Mouse (Mus musculus): ENCODE measurements around the gene Slc36a4.

Gene Slc36a4

DNA sequence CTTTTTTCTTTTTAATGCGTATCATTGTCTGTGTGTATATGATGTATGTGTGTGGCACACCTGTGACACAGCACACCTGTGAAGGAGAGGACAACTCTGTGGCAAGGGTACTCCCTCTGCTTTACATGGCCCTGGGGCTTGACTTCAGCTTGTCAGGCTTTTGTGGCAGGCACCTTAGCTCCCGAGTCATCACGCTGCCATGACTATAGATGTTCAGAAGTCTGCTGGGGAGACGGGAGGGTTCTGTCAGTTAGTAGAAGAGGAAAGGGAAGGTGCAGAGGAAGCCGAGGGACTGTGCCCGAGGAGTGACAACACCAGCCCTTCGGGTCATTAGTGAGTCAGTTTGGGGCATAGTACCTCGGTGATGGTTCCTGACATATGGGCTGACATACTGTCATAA is 13.0 kb downstream of the Slc36a4 start:
- DNase-seq (ENCODE audit: low spot score) = no peak

DNA sequence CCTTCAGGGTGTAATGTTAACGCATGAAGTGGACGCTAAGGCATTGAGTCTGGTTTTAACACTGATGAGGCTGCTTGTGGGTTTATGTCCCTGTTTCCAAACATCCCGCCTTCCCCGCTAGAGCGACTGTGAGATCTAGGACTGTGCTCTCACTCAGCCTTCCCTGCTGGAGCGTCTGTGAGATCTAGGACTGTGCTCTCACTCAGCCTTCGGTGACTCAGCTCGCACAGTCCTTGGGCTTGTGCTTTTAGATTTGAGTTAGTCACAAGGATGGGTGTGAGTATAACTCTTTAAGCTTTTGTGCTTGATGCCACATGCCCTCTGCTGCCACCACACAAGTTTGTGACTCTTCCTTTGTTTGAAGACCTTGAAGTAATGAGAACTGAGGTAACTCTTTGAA is 17.6 kb downstream of the Slc36a4 start:
- no peak for DNase-seq (ENCODE audit: low spot score)

DNA sequence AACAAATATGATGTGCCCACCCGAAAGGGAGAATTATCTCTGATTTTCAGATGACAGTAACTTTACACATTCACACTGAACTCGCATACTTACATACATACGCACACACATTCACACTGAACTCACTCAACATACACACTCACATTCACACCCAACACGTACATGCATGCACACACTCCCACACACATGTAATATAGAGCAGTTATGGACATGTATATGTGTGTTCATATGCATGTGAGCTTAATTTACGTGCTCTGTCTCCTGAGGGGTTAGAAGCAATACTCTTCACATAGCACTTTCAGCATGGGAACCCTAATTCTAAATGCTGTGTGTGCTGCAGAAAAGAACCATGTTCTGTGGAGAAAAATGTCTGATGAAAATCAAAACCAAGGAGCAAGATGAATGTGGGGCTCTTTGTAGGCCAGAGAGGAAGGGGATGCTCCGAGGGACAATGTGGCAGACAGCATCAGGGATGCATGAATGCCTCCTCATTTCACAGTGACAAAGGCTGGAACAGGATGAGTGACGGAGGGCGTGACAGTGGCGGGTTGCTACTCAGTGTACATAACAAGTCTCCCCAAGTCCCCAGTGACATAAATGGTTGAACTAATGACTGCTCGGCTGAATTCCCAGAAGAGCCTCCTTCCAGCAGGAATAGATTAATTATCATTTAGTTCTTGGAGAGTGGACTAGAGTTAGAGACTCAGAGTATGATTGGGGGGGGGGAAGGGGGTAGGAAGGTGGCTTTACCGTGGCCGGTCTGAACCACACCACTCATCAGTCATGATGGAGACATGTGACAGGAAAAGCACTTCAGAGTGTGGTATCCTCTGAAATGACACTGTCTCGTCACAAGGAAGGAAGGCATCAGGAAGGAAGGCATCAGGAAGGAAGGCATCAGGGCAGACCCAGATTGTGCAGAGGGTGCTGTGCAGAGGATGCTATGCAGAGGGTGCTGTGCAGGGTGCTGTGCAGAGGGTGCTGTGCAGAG is 22.5 kb downstream of the Slc36a4 start:
- no peak for DNase-seq (ENCODE audit: low spot score)

DNA sequence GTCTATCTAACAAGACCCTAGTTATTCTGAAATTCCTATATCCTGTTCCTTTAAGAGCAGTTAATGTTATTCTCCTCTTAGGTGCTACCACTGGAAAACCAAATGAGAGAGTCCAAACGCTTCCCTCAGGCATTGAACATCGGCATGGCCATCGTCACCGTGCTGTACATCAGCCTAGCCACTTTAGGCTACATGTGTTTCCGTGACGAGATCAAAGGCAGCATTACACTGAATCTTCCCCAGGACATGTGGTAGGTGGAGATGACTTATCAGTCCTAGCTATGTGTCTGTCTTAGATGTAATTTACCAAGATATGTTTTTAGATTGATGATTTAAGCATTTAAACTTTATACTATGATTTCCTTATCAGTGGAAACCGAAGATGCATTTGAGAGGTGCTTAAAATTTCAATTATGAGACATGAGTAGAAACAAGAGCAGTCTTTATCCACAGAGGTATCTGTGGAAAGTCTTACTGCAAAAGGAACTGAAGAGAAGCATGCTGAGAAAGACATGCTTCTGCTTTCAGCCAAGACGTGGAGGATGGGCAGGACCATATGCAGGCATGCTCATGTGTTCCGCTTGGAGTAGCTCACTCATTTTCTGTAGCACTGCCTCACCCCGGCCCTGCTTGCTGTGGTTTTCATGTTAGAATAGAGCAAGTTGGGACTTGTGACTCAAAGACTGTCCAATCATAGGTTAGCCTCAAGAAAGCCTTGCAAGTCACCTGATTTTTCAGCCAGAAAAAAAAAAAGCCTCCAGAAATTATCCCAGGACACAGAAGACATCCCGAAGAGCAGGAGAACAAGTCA is 24.7 kb downstream of the Slc36a4 start:
- no peak for DNase-seq (ENCODE audit: low spot score)

DNA sequence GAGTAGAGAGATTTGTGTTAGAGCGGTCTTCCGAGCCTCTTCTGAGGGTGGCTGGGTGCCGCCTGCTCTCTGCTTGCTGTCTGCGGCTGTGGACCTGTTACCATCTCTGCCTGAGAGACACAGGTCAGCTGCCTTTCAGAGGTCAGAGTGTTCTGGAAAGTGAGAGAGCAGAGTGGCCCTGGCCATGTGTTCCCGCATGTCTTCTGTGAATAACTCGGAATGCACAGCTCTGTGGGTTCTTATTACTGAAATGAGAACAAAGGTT is 25.3 kb downstream of the Slc36a4 start:
- no peak for DNase-seq (ENCODE audit: low spot score)

DNA sequence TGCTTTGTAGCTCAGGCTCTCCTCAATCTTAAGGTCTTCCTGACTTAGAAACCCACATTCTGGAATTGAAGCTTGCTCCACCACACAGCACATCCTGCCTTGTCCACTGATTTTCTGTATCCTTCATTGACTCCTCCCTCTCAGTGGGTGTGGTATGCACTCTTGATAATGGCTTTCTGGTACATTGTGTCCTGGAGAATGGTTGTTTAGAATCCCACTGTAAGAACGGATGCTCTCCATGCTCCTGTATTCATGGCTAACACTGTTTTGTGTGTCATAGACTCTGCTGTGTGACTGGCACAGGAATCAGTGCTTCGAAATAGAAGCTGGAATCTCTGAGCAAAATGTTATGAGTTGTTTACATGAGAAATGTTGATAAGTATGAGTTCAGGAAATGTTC is 28.0 kb downstream of the Slc36a4 start:
- DNase-seq (ENCODE audit: low spot score) = no peak

DNA sequence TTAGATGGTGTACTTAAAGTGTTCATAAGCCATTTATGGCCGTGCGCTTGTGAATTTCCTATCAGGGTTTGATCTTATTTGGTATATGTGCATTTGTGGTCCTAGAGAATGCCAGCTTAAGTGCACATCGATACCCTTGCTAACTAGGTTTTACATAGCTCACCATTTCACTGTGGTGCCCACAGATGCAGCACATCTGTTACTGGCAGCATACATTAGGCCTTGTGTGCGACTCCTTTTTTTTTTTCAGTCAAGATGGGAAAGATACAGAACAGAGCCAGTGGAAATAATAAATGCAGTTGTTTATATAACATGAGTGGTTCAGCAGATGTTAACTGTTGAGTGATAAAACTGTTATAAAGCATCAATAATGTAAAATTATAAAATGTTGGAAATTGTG is 31.9 kb downstream of the Slc36a4 start:
- no peak for DNase-seq (ENCODE audit: low spot score)

DNA sequence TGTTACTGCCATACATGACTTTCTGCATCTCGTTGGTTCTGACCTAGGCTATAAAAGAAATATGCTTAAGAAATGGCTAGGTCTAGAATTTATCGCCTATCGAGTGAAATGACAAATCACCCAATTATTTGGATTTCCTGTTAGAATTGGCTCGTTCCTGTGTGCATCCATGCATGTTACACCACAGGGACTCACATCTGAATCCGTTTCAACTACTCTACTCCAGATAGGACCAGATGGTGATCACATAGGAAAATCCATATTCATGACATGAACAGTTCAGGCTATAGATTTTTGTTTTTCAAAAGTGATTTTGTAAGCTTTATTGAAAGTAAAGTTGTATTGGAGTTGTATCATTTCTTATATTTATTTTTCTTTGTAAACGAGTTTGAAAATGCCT is 32.4 kb downstream of the Slc36a4 start:
- no peak for DNase-seq (ENCODE audit: low spot score)

DNA sequence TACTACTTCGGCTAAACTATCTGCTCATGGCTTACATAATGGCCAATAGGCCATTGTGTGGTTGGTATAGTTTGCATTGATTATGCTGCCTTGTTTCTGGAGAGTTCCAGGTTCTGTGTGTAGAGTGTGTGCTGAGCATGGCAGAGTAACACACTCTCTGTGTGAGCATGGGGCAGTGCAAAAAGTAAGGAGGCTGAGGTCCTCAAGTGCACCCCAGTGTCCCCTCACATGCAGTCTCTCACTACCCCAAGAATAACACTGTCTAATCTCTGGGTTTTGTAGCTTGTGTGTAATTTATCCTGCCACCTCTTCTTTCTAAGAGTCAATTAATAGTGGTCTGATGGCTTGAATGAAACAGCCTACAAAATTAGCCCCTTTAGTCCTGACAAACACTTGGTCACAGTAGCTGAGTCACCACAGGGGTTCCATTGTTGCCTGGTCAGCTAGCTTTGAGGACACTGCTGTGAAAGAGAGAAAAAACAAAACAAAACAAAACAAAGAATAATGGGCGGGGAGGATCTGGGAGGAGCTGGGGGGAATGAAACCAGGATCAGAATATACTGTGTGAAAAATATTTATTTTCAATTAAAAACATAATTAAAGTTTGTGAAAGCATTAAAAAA is 36.6 kb downstream of the Slc36a4 start:
- no peak for DNase-seq (ENCODE audit: low spot score)

DNA sequence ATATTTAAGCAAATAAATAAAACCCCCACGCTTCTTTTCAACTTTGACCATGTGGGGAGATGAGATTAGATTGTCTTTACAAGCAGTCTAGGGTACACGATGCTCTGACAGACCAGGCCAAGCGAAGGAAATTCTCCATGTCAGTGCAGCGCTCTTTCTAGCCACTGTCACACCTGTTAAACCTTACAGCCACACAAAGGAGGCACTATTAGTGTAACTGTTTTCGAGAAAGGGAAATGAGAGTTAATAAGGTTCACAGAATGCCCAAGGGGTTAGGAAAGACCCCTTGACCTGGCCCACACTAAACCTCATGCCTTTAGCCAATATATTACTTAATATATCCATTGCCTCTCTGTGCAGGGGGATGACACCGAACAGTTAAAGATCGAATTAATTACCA is 37.1 kb downstream of the Slc36a4 start:
- no peak for DNase-seq (ENCODE audit: low spot score)

DNA sequence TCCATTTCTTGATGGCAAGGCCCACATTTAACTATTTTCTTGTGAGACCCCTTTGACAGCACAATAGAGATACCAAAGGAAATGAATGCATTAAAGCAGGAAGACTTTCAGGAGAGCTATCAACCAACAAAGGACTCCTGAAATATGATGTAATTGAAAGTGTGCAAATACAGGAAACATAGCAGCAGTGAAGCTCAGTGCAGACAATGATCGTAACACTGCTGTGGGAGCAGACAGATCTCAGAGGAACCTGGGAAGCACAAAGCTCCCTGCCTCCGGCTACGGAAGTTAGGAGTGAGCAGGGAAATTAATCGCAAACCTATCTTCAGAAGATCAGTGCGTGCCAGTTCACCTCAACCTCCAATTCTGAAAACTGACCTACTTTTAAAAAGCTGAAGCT is 38.8 kb downstream of the Slc36a4 start:
- DNase-seq (ENCODE audit: low spot score) = no peak

DNA sequence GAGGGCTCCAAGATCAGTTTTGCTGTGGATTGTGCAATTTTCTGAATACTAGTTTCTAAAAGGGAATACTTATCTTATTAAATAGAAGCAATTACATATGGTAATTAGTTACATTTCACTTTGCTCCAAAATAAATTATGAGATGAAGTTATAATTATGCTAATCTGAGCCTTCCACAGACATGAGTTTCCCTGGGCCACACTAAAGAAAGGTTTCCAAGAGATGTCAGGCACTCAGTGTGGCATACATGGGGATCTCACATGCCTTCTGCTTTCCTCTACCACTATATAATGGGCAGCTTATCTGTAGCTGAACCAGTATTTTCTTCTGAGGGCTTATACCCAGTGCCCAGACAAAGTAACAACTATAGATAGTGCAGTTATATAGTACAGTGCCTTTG is 49.8 kb downstream of the Slc36a4 start:
- no peak for DNase-seq (ENCODE audit: low spot score)

DNA sequence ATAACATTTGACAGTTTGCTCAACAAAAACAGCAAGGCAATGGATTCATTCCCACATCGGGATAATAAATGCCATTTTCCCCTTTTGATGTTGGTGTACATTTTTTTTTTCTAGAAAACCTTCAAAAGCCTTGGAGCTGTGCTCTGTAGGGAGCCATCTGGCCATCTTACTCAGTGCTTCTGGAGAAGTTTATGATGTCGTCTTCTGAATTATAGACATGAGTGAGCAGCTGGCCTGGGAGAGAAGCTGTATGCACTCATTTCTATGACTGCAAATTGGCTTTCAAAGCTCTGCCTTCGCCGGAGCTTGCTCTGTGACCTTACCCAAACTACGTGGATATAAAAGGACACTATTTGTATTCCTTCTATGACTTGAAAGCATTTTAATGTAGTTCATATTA is 56.8 kb downstream of the Slc36a4 start:
- no peak for DNase-seq (ENCODE audit: low spot score)

DNA sequence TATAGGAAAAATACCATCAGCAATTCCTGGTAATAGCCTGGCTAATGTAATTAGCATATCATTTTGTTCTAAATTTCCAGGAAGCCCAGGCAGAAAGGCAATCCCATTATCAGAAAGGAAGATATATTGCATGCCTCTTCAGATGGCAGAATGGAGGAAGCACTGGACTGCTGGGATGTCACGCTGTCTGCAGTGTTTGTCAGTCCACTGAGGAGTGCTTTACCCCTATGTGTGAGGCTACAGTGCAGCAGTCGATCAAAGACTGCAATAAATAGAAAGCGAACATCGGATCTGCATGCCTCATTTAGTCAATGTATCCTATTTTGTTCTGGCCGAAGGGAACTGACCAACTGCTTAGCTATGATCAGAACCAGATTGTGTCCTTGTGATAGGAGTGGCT is 57.3 kb downstream of the Slc36a4 start:
- DNase-seq (ENCODE audit: low spot score) = no peak

DNA sequence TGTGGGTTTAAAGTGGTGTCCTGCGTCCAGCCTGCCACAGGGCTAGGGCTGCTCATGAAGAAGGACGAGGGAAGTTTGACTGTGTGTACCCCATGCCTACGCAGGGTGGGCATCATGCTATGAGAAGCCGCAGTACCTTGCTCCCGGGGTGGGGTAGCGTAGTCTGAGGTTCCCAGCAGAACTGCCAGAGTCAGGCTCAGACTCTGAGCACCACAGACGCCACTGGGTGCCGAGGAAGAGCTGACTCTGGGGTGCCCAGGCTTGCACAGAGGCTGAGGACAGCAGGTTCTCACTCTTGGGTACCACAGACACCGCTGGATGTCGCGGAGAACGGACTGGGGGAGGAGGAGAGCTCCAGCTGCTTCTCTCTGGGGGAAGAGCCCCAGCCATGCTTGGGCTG is 63.2 kb downstream of the Slc36a4 start:
- no peak for DNase-seq (ENCODE audit: low spot score)

DNA sequence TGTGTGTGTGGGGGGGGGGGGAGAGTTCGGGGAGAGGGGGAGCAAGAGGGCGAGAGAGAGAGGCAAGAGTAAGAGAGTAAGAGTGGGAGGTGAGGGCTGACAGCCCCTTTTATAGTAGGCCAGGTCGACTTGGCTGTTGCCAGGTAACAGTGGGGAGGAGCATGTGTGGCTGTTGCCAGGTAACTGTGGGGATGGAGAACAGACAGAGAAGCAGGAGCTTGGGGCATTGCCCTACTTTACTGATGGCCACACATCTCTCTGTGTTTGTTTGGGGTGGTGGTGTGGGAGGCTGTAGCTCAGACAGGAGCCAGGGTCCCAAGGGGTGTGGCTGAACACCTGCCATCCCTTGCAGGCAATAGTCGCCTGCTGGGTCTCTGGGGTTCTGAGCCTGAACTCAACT is 63.9 kb downstream of the Slc36a4 start:
- no peak for DNase-seq (ENCODE audit: low spot score)

DNA sequence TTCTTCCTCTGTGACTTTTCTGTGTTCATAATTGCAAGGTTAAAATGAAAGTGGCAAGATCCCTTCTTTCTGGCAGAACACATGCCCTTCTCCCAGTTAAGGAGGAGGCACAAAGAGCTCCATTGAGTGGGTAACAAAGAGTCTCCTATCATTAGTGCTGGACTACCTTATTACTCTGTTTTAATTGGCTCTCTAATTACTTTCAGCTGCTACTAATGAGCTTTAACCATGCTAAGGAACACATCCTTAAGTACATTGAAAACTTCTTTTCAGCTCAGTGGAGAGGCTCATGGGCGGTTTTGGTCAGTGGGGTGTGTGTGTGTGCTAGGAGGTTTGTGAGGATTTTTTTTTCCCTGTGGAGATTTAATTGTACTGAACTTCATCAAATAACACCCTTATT is 65.4 kb downstream of the Slc36a4 start:
- no peak for DNase-seq (ENCODE audit: low spot score)

DNA sequence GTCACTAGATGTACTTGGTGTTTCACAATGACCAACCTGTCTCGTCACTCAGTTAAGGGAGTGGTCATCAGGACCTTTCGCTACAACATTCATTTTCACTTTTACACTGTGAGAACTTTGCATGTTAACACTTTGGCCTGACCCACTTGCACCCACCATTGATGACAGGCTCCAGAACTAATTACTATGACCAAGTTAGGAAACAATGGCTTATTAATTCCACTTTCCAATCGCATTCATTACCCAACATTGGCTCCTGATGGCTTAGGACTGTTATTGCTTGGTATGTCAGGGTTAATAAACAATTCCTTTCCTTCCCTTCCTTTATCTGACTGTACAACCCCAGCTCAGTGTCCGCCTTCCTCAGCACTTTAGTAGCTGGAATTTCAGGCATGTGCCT is 72.4 kb downstream of the Slc36a4 start:
- no peak for DNase-seq (ENCODE audit: low spot score)

DNA sequence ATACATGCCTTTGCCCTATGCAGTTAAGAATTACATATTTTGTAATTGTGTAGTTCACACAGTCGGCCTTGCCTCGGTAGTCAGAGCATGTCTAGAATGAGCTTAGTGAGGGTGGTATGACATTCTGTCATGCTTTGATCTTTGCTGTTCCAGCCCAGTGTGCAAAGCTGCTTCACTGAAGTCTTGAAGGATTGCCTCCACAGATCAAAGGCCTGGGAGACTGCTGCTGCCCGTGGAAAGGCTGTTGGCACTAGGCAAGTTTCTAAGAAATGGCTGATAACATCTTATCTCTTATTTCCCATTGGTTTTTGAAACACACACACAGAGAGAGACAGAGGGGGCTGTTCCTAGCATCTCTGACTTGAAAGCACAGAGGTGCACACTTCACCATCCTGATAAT is 76.7 kb downstream of the Slc36a4 start:
- DNase-seq (ENCODE audit: low spot score) = no peak

DNA sequence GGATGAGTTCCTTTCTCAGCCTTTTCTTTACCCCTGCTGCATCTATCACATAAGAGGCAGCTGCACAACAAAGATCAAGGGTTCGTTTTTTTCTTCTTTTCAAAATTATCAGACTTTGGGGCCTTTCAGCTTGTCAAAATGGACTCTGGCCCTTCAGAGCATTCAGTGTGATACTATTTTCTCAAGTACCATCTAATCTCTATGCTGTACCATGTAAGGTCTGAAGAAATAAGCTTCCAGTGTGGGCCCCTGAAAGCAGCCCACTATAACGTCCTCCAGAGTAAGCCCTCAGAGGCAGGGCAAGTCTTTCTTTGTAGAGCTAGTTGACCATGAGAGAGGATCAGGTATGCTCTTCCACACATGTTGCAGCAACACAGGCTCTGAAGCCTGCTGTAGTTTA is 77.1 kb downstream of the Slc36a4 start:
- no peak for DNase-seq (ENCODE audit: low spot score)

DNA sequence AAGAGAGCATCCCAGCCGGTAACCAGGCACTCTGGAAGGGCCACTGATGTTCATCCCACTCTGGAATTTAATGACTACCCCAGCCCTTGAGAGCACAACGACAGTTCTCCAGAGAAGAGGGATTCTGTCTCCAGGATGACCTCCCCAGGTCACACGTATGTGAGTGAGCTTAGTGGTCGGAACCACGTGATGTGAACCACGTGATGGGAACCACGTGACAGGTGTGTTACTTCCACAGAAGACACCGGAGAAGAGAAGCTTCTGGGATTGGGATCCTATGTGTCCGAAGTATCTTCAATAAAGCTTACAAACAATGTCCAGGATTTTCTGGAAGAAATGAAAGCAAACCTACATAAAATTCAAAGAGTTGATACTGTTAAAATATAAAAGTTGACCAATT is 82.5 kb downstream of the Slc36a4 start:
- no peak for DNase-seq (ENCODE audit: low spot score)
